ENCODE assay signal across 8 mouse cellular contexts in genomic region chr5:120502675-120503143, GRCm38 (mm10). TPM values are rescaled to one million over a fixed set of nuclear protein-coding genes. Genes with fewer than 3 reads are reported as not detected.
DNase-seq lines count a peak whose midpoint lies in the region; ATAC-seq and TF ChIP-seq lines count a peak whose summit lies in the region.

No protein-coding gene starts in this region.

- peak overlapping the region; percentile 91 for H3K9ac ChIP-seq in hindbrain, embryonic 14.5 days
- H3K9ac ChIP-seq in midbrain, embryonic 15.5 days: peak overlapping the region; percentile 89

- H3K4me2 ChIP-seq in hindbrain, embryonic 14.5 days (replicated peaks): peak overlapping the region; percentile 96
- H3K4me2 ChIP-seq in midbrain, embryonic 15.5 days: peak overlapping the region; percentile 92

- H3K9me3 ChIP-seq in hindbrain, embryonic 14.5 days (ENCODE audit: control insufficient read depth, low read length): no peaks in the 10 kb centered on the region
- H3K9me3 ChIP-seq in midbrain, embryonic 15.5 days: no peaks in the 10 kb centered on the region

- H3K4me1 ChIP-seq in brown adipose tissue, adult 24 weeks (ENCODE audit: control insufficient read depth, insufficient read depth, insufficient read length, low read length): peaks cover 7% of the 10 kb centered on the region; the same call in 1 of the 2 replicates
- H3K4me1 ChIP-seq in hindbrain, embryonic 14.5 days (replicated peaks; ENCODE audit: control insufficient read depth, insufficient read depth, low read length): peaks cover 20% of the 10 kb centered on the region
- peaks cover 17% of the 10 kb centered on the region for H3K4me1 ChIP-seq in midbrain, embryonic 15.5 days

- intact Hi-C loops in gastrocnemius, postnatal 36 days (cut with DNase I): no loop called here

- peak overlapping the region; percentile 90 for H3K27ac ChIP-seq in layer of hippocampus, adult 2 months
- H3K27ac ChIP-seq in brown adipose tissue, adult 24 weeks (replicated peaks; ENCODE audit: low read depth, low read length): no peak overlapping the region
- H3K27ac ChIP-seq in hindbrain, embryonic 14.5 days: peak overlapping the region; percentile 26; the same call in 1 of the 2 replicates
- 0 out of 2 replicates have a peak overlapping the region, but pooled peaks have one; percentile 51 for H3K27ac ChIP-seq in midbrain, embryonic 15.5 days

- peaks cover 10% of the 10 kb centered on the region; the same call in 1 of the 2 replicates for H3K36me3 ChIP-seq in hindbrain, embryonic 14.5 days (replicated peaks; ENCODE audit: control insufficient read depth, insufficient read depth)
- no peaks in the 10 kb centered on the region for H3K36me3 ChIP-seq in midbrain, embryonic 15.5 days (replicated peaks)

- H3K27me3 ChIP-seq in hindbrain, embryonic 14.5 days (ENCODE audit: control insufficient read depth, insufficient read depth, low read length): no peaks in the 10 kb centered on the region
- no peaks in the 10 kb centered on the region for H3K27me3 ChIP-seq in midbrain, embryonic 15.5 days (replicated peaks)

- 9% methylated on average over 12 of the region's 12 CpGs for WGBS in hindbrain, embryonic 14.5 days
- WGBS in midbrain, embryonic 15.5 days: 7% methylated on average over 12 of the region's 12 CpGs

- H3K4me3 ChIP-seq in layer of hippocampus, adult 2 months: peak overlapping the region; percentile 97
- H3K4me3 ChIP-seq in brown adipose tissue, adult 24 weeks (ENCODE audit: insufficient read depth, low read depth, low read length): peak overlapping the region; percentile 90
- H3K4me3 ChIP-seq in hindbrain, embryonic 14.5 days (replicated peaks; ENCODE audit: low read length): peak overlapping the region; percentile 96
- peak overlapping the region; percentile 90 for H3K4me3 ChIP-seq in midbrain, embryonic 15.5 days

- no peak for DNase-seq in layer of hippocampus, adult 2 months (ENCODE audit: low spot score in 2 of 2)
- no peak for DNase-seq in layer of hippocampus, adult 9-11 months
- no peak for DNase-seq in hindbrain, embryonic 14.5 days (ENCODE audit: low spot score)
- DNase-seq in layer of hippocampus, adult 8-10 months (ENCODE audit: low spot score in 2 of 2): no peak
- no peak for DNase-seq in spleen, postnatal 10 days (ENCODE audit: low spot score in 2 of 2)
- no peak for DNase-seq in gastrocnemius, postnatal 36 days

- no peak for ATAC-seq in hindbrain, embryonic 14.5 days (ENCODE audit: low FRiP score)
- peak; percentile 35 for ATAC-seq in midbrain, embryonic 15.5 days (replicated peaks)

- no peak for TF ChIP-seq CTCF in layer of hippocampus, adult 2 months (conservative IDR thresholded peaks at IDR 0.05)

RNA-seq across cellular contexts. Expression of gene Plbd2, which starts 0.7 kb away (rescaled TPM):
- total RNA-seq in layer of hippocampus, adult 2 months (2021): 10 to 100 TPM; 62.6 to 66.0 TPM
- 20.4 and 22.8 TPM in 2 replicates for polyA plus RNA-seq in brown adipose tissue, adult 24 weeks (2012; ENCODE audit: insufficient read depth, insufficient read length, missing spikeins)
- polyA plus RNA-seq in hindbrain, embryonic 14.5 days (2014; fragmentation: Nextera tagmentation; extraction: Ambion mirVana): 26.8 and 28.8 TPM in 2 replicates
- 36.8 and 37.2 TPM in 2 replicates for polyA plus RNA-seq in midbrain, embryonic 15.5 days (2015; fragmentation: Nextera tagmentation; extraction: Ambion mirVana)
- 10 to 100 TPM; 57.9 to 76.5 (median 66.5) TPM for total RNA-seq in layer of hippocampus, adult 8-10 months (2022)
- 10 to 100 TPM; 28.0 to 41.3 TPM for total RNA-seq in gastrocnemius, postnatal 36 days (2021)

RNA-seq across cellular contexts. Expression of gene Slc8b1, which starts 8.3 kb away (rescaled TPM):
- 10 to 100 TPM in 1 of 2 experiments, 1 to 10 TPM in 1; 8.7 to 12.1 TPM for total RNA-seq in layer of hippocampus, adult 2 months (2021)
- 4.3 and 5.7 TPM in 2 replicates for polyA plus RNA-seq in brown adipose tissue, adult 24 weeks (2012; ENCODE audit: insufficient read depth, insufficient read length, missing spikeins)
- 1.3 and 1.4 TPM in 2 replicates for polyA plus RNA-seq in hindbrain, embryonic 14.5 days (2014; fragmentation: Nextera tagmentation; extraction: Ambion mirVana)
- 1.6 and 2.5 TPM in 2 replicates for polyA plus RNA-seq in midbrain, embryonic 15.5 days (2015; fragmentation: Nextera tagmentation; extraction: Ambion mirVana)
- total RNA-seq in layer of hippocampus, adult 8-10 months (2022): 10 to 100 TPM in 1 of 4 experiments, 1 to 10 TPM in 3; 9.6 to 10.8 (median 9.8) TPM
- total RNA-seq in gastrocnemius, postnatal 36 days (2021): 1 to 10 TPM; 7.9 to 9.7 TPM

RNA-seq across cellular contexts. Expression of gene Sds, which starts 26.4 kb away (rescaled TPM):
- under 1 TPM in 1 of 2 experiments, not detected in 1; 0.31 TPM for total RNA-seq in layer of hippocampus, adult 2 months (2021)
- polyA plus RNA-seq in brown adipose tissue, adult 24 weeks (2012; ENCODE audit: insufficient read depth, insufficient read length, missing spikeins): not detected in 2 replicates
- not detected in 2 replicates for polyA plus RNA-seq in hindbrain, embryonic 14.5 days (2014; fragmentation: Nextera tagmentation; extraction: Ambion mirVana)
- 0.36 TPM in 1 of 2 replicates, not detected in the other for polyA plus RNA-seq in midbrain, embryonic 15.5 days (2015; fragmentation: Nextera tagmentation; extraction: Ambion mirVana)
- under 1 TPM in 2 of 4 experiments, not detected in 2; 0.82 to 0.91 TPM for total RNA-seq in layer of hippocampus, adult 8-10 months (2022)
- total RNA-seq in gastrocnemius, postnatal 36 days (2021): under 1 TPM in 1 of 2 experiments, not detected in 1; 0.20 TPM

RNA-seq across cellular contexts. Expression of gene Sdsl, which starts 30.1 kb away (rescaled TPM):
- 1 to 10 TPM; 7.9 to 8.5 TPM for total RNA-seq in layer of hippocampus, adult 2 months (2021)
- 22.0 and 25.5 TPM in 2 replicates for polyA plus RNA-seq in brown adipose tissue, adult 24 weeks (2012; ENCODE audit: insufficient read depth, insufficient read length, missing spikeins)
- 6.1 and 7.7 TPM in 2 replicates for polyA plus RNA-seq in hindbrain, embryonic 14.5 days (2014; fragmentation: Nextera tagmentation; extraction: Ambion mirVana)
- 5.6 and 6.0 TPM in 2 replicates for polyA plus RNA-seq in midbrain, embryonic 15.5 days (2015; fragmentation: Nextera tagmentation; extraction: Ambion mirVana)
- 10 to 100 TPM in 3 of 4 experiments, 1 to 10 TPM in 1; 7.5 to 11.6 (median 10.6) TPM for total RNA-seq in layer of hippocampus, adult 8-10 months (2022)
- total RNA-seq in gastrocnemius, postnatal 36 days (2021): under 1 TPM; 0.59 to 0.77 TPM
